Mouse (Mus musculus) embryonic facial prominence, embryonic 10.5 days (tissue): ENCODE data around the gene Ap1ar. TPM values are rescaled to one million over a fixed set of nuclear protein-coding genes. Genes with fewer than 3 reads are reported as not detected.

ENCODE experiments used
- DNase-seq: peaks from one replicate; pipeline ENCODE4 v3.0.0-alpha.2; 2017; ENCODE audit warnings: low spot score
- H3K27ac ChIP-seq: fragments of 300-500 bp; sonication (generic); replicated peaks from 2 replicates; pipeline ENCODE4 v1.5.1; 2016; ENCODE audit warnings: mild to moderate bottlenecking
- H3K27me3 ChIP-seq: fragments of 300-500 bp; sonication (generic); replicated peaks from 2 replicates; pipeline ENCODE4 v1.6.1; 2016; ENCODE audit warnings: low read depth, mild to moderate bottlenecking; ENCODE audit not compliant: poor library complexity, severe bottlenecking
- H3K36me3 ChIP-seq: fragments of 300-500 bp; sonication (generic); replicated peaks from 2 replicates; pipeline ENCODE4 v1.6.1; 2016; ENCODE audit warnings: mild to moderate bottlenecking, moderate library complexity
- H3K4me1 ChIP-seq: fragments of 300-500 bp; sonication (generic); 2 replicates; pipeline ENCODE4 v1.6.1; 2016
- H3K4me3 ChIP-seq: fragments of 300-500 bp; sonication (generic); 2 replicates; pipeline ENCODE4 v1.5.1; 2016; ENCODE audit warnings: mild to moderate bottlenecking, moderate library complexity
- H3K9me3 ChIP-seq: fragments of 300-500 bp; sonication (generic); 2 replicates; pipeline ENCODE4 v1.6.1; 2016; ENCODE audit warnings: mild to moderate bottlenecking
- WGBS: fragments of 180-500 bp; shearing (Covaris S2); methylation state at CpG from one replicate; pipeline ENCODE4 v1.1.7; 2016; 5-methylcytosine and 5-hydroxymethylcytosine counted together
- polyA plus RNA-seq: library from polyadenylated mRNA; unstranded; fragments of >200 nt; fragmentation: Nextera tagmentation; extraction: Ambion mirVana; gene quantifications from 2 replicates; pipeline ENCODE4 v1.2.1, GENCODE M21; 2016

The Ap1ar gene
- polyA plus RNA-seq, 1 experiment from 2014 or later: 60.6 TPM

GRCm38 (mm10) chr3:127805071-127805470 is 32.3 kb downstream of the Ap1ar start:
- WGBS: 91% methylated on average over 12 of the region's 12 CpGs
- no peak overlapping the region for H3K27ac ChIP-seq
- H3K9me3 ChIP-seq: no peaks in the 10 kb centered on the region
- peaks cover 43% of the 10 kb centered on the region for H3K36me3 ChIP-seq
- no peaks in the 10 kb centered on the region for H3K27me3 ChIP-seq
- DNase-seq: no peak
- H3K4me3 ChIP-seq: no peak overlapping the region
- no peaks in the 10 kb centered on the region for H3K4me1 ChIP-seq

GRCm38 (mm10) chr3:127804439-127804838 is 32.9 kb downstream of the Ap1ar start:
- peaks cover 37% of the 10 kb centered on the region for H3K36me3 ChIP-seq
- no peaks in the 10 kb centered on the region for H3K9me3 ChIP-seq
- no peak overlapping the region for H3K4me3 ChIP-seq
- 90% methylated on average over 4 of the region's 4 CpGs for WGBS
- DNase-seq: no peak
- H3K27ac ChIP-seq: no peak overlapping the region
- H3K4me1 ChIP-seq: no peaks in the 10 kb centered on the region
- no peaks in the 10 kb centered on the region for H3K27me3 ChIP-seq

GRCm38 (mm10) chr3:127802814-127803213 is 34.5 kb downstream of the Ap1ar start:
- Histone ChIP-seq H3K36me3 (peaks cover 21% of the 10 kb centered on the region), H3K4me3 (no peak overlapping the region), H3K27ac (no peak overlapping the region), H3K27me3 (no peaks in the 10 kb centered on the region), H3K9me3 (no peaks in the 10 kb centered on the region), H3K4me1 (no peaks in the 10 kb centered on the region)
- no peak for DNase-seq
- WGBS: 63% methylated on average over 8 of the region's 8 CpGs

- 93% methylated on average over 8 of the region's 8 CpGs for WGBS
- Histone ChIP-seq H3K9me3 (no peaks in the 10 kb centered on the region), H3K4me1 (no peaks in the 10 kb centered on the region), H3K36me3 (peaks cover 5% of the 10 kb centered on the region), H3K27me3 (no peaks in the 10 kb centered on the region), H3K4me3 (no peak overlapping the region), H3K27ac (no peak overlapping the region)
- DNase-seq: no peak
Measured at GRCm38 (mm10) chr3:127801162-127801561, 36.2 kb downstream of the Ap1ar start.

GRCm38 (mm10) chr3:127796271-127796670 is 41.1 kb downstream of the Ap1ar start:
- Histone ChIP-seq H3K27ac (no peak overlapping the region), H3K36me3 (no peaks in the 10 kb centered on the region), H3K9me3 (no peaks in the 10 kb centered on the region), H3K27me3 (peaks cover 14% of the 10 kb centered on the region), H3K4me3 (no peak overlapping the region), H3K4me1 (peaks cover 2% of the 10 kb centered on the region)
- 93% methylated on average over 7 of the region's 7 CpGs for WGBS
- no peak for DNase-seq

- H3K27me3 ChIP-seq: peaks cover 19% of the 10 kb centered on the region
- peaks cover 7% of the 10 kb centered on the region for H3K4me1 ChIP-seq
- 90% methylated on average over 3 of the region's 3 CpGs for whole genome bisulfite sequencing
- H3K36me3 ChIP-seq: no peaks in the 10 kb centered on the region
- H3K27ac ChIP-seq: no peak overlapping the region
- H3K4me3 ChIP-seq: no peak overlapping the region
- no peak for DNase-seq
- no peaks in the 10 kb centered on the region for H3K9me3 ChIP-seq
Measured at GRCm38 (mm10) chr3:127795762-127796161, 41.6 kb downstream of the Ap1ar start.

GRCm38 (mm10) chr3:127793022-127793421 is 44.3 kb downstream of the Ap1ar start:
- no peak overlapping the region for H3K4me3 ChIP-seq
- WGBS: 75% methylated on average over 7 of the region's 7 CpGs
- H3K4me1 ChIP-seq: peaks cover 24% of the 10 kb centered on the region
- no peaks in the 10 kb centered on the region for H3K9me3 ChIP-seq
- no peaks in the 10 kb centered on the region for H3K36me3 ChIP-seq
- no peak overlapping the region for H3K27ac ChIP-seq
- no peak for DNase-seq
- peaks cover 47% of the 10 kb centered on the region for H3K27me3 ChIP-seq

- Histone ChIP-seq H3K4me1 (peaks cover 24% of the 10 kb centered on the region), H3K27ac (no peak overlapping the region), H3K27me3 (peaks cover 58% of the 10 kb centered on the region), H3K36me3 (no peaks in the 10 kb centered on the region), H3K9me3 (no peaks in the 10 kb centered on the region), H3K4me3 (peak overlapping the region; percentile 73)
- 52% methylated on average over 4 of the region's 4 CpGs for WGBS
- no peak for DNase-seq
Measured at GRCm38 (mm10) chr3:127791595-127792561, 45.4 kb downstream of the Ap1ar start.

- H3K36me3 ChIP-seq: no peaks in the 10 kb centered on the region
- H3K9me3 ChIP-seq: no peaks in the 10 kb centered on the region
- DNase-seq: peak; percentile 37
- peaks cover 66% of the 10 kb centered on the region for H3K27me3 ChIP-seq
- peaks cover 24% of the 10 kb centered on the region for H3K4me1 ChIP-seq
- H3K4me3 ChIP-seq: peak overlapping the region; percentile 73
- H3K27ac ChIP-seq: peak overlapping the region; percentile 67; the same call in 1 of the 2 replicates
- WGBS: under 1% methylated on average over 15 of the region's 15 CpGs
Measured at GRCm38 (mm10) chr3:127791056-127791483, 46.3 kb downstream of the Ap1ar start.

GRCm38 (mm10) chr3:127790234-127791055 is 46.9 kb downstream of the Ap1ar start:
- WGBS: under 1% methylated on average over 36 of the region's 36 CpGs
- Histone ChIP-seq H3K36me3 (no peaks in the 10 kb centered on the region), H3K27ac (peak overlapping the region; percentile 67), H3K9me3 (no peaks in the 10 kb centered on the region), H3K4me1 (peaks cover 24% of the 10 kb centered on the region), H3K4me3 (peak overlapping the region; percentile 73), H3K27me3 (peaks cover 71% of the 10 kb centered on the region)
- DNase-seq: peak; percentile 71

- DNase-seq: peak; percentile 70
- H3K27me3 ChIP-seq: peaks cover 71% of the 10 kb centered on the region
- peak within 1 kb of the TSS; percentile 73 for H3K4me3 ChIP-seq
- WGBS: under 1% methylated on average over 44 of the region's 44 CpGs
- peak within 1 kb of the TSS; percentile 75 for H3K27ac ChIP-seq
- no peaks in the 10 kb centered on the region for H3K9me3 ChIP-seq
- no peaks in the 10 kb centered on the region for H3K36me3 ChIP-seq
- peaks cover 24% of the 10 kb centered on the region for H3K4me1 ChIP-seq
Measured at GRCm38 (mm10) chr3:127789500-127790191, 47.7 kb downstream of the Ap1ar start, which contains the start of gene Tifa. Gene Tifa, plus strand, starts transcription at chr3:127789805.

- no peaks in the 10 kb centered on the region for H3K36me3 ChIP-seq
- no peak overlapping the region for H3K27ac ChIP-seq
- H3K4me1 ChIP-seq: peaks cover 24% of the 10 kb centered on the region
- peak overlapping the region; percentile 73 for H3K4me3 ChIP-seq
- WGBS: 18% methylated on average over 8 of the region's 8 CpGs
- H3K9me3 ChIP-seq: no peaks in the 10 kb centered on the region
- no peak for DNase-seq
- peaks cover 71% of the 10 kb centered on the region for H3K27me3 ChIP-seq
Measured at GRCm38 (mm10) chr3:127788919-127789318, 48.4 kb downstream of the Ap1ar start.
